Mouse (Mus musculus) spleen, adult 12 weeks (tissue): Measurements from ENCODE around the gene Mrpl22.
"Not testable (repeated sequence)": the region's sequence is repeated elsewhere in the genome, so short reads cannot be mapped to it uniquely, and the experiment has no call there.

ENCODE experiments used
- DNase-seq: peaks from one replicate; pipeline ENCODE4 v3.0.0; 2022; ENCODE audit warnings: low spot score

Gene Mrpl22

DNA sequence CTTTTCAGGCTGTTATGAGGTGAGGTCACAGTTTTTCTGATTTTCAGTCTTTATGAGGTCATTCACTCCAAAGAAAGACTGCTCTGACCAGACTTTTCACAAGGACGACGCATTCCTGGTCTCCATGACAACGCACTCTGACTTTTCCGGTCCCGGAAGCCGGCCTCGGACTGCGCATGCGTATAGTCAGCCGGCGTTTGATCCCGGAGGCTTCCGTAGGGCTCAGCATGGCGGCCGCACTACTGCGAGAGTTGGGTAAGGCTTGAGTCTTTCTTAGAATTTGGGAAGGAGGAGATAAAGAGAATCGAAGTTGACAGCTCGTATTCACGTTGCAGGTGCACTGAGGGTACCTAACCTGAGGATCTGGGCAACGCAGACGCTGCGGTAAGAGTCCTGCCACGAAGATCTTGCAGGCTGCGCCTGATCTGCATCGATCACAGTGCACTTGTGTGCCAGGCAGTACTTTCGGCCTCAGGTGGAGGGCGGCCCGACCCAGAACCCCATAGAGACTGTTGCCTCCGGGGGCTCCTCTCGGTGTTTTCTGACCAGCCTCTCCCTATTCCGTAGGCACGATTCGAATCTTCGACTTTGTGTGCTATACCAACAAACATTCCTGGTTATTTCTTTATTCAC is at the start of gene Mrpl22:
Gene Mrpl22 (plus strand): TSS at position 203 of the 633 bp plus-strand sequence.
- DNase-seq = peak; percentile 90

DNA sequence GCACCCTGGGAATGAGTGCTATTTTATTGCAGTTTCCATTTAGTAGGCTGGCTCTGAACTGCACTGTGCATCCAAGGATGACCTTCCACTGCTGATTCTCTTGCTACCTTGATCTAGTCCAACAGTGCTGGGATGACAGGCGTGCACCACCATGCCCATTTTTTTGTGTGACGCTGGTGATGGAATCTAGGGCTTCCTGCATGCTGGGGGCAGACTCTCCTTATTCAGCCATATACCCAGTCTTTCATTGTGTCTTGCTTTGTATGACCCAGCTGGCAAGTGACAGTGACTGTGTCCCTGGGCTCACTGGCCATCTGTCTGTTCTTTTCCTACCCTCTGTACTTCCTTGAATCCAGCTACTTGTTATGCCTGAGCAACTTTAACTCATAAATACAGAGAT is 47.8 kb upstream of the Mrpl22 start:
- DNase-seq = no peak

DNA sequence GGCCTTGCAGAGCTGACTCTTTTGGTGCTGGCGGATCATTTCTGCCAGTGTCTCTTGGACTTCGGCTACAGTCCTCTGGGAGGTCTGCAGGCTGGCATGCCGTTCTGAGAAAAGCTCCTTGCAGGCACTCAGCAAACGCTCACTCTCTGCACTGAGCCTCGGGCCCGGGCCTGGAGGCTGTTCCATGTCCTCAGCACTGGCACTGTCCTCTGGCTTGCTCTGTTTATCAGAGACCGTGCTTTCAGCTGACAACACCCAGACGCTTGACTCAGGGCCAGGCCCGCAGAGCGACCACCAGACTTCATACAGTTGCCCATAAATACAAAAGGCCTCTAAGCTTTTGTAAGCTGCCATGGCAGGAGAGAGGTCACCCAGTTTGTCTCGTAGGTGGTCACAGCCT is 46.4 kb upstream of the Mrpl22 start:
- DNase-seq = no peak

DNA sequence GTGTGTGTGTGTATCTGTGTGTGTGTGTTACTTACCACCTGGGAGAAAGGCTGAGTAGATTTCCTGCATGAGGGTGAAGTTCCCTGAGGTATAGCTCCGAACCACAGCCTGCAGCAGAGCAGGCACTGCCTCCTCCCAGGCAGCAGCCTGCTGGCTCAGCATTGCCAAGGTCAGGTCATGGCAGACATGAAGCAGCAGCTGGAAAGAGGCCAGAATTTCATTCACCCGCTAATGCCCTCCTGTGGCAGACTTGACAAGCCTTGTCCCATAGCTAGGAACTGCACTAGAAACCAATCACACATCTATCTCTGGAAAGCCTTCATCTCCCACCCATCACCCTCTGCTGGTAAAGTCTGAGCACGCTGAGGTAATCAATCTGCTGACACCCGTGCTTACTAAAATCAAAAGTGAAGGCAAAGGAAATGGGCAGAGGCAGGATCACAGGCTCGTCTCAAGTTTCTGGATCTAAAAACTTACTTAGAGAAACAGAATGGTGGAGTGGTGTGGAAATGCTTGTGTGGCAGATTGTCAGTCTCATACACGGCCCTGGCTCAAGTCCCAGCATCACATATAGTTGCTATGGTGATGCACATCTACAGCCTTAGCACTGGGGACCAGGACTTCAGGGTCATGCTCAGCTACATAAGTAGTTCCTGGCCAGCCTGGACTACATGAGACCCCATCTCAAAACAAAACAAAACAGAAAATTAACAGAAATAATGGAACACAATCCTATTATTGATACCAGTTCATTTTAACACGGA is 44.9 kb upstream of the Mrpl22 start:
- DNase-seq = no peak

DNA sequence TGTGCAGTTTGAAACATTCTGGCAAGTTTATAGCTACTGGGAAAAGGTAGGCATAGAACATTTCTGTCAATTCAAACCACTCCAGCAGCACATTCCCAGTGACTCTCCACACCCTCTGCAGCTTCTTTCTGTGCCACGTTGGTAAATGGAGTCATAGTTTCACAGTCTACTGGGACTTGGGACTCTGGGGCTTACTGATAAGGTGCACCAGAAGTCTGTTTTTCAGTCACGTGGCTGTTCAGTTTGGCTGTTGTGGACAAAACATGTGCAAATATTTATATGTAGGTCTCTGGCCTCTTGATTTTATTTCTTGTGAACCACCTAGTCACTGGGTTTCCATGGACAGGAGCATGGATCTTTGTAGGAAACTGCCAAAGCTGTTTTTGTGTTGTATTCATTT is 43.9 kb upstream of the Mrpl22 start:
- DNase-seq = peak; percentile 14

DNA sequence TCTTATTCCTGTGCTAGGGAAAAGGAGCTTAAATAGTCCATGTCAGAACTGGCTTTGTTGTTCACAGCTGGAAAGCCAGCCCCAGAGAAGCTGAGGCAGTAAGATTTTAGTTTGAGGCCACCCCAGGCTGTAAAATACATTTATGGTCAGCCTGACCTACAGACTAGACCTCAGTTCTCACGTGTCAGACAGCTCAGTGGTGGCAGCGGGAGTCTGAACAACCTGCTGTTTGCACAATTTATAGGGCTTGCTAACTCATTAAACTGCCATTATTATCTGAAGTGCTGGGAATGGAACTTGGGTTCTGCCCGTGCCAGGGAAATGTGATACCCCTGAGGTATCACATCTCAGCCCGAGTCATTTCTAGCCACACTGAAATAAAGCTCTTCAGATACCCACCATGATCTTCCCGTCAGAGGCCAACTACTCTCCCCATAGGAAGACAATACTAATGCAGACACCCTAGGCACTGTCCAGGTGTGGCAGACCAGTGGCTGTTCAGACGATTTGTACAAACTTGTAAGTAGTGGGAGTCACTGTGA is 42.1 kb upstream of the Mrpl22 start:
- no peak for DNase-seq

DNA sequence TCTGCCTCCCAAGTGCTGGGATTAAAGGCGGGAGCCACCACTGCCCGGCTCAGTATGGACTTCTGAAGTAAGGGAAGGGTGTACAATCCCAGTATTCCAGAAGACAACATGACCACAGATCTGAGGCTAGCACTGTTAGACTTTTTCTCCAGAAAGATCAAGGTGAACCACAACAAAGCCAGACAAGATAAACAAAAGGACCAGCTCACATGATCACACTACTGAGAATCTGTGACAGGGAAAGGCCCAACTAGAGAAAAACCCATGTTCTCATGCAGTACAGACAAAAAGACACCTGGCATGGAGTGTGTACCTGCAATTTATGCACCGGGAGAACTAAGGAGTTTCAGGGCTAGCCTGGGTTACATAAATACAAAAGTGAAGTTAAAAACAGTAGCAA is 39.4 kb upstream of the Mrpl22 start:
- no peak for DNase-seq

DNA sequence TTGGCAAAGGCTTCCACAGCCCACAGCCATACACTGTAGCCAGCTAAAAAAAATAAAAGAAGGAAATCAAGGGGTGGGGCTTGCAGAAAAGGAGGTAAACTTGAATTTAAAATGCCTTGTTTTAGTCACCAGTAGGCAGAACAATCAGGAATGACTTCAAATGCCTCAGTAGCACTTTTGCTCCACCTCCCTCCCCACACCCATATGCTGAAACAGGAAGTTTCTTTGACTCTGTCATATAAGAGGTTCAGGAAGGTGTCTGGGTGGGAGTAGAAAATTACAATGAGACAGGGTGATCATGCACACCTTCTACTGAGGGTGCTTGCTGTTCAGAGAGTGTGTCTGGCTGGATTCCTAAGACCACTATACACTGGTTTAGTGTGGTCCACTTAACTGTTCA is 36.6 kb upstream of the Mrpl22 start:
- no peak for DNase-seq

DNA sequence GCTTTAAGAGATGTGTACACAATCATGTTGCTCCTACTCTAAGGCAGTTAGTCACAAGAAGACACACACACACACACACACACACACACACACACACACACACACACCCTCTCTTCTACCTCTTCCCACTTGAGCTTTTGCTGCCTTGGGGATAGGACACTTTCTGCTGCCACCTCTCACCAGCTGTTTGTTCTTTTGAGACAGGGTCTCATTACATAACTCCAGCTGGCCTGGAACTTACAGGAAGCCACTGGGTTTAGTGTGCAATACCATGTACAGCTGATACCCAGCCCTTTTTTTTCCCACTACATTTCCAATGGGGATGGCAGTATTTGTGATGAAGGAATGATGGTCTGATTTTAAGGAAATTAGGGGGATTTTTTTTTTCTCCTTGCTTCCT is 36.2 kb upstream of the Mrpl22 start:
- DNase-seq = no peak

DNA sequence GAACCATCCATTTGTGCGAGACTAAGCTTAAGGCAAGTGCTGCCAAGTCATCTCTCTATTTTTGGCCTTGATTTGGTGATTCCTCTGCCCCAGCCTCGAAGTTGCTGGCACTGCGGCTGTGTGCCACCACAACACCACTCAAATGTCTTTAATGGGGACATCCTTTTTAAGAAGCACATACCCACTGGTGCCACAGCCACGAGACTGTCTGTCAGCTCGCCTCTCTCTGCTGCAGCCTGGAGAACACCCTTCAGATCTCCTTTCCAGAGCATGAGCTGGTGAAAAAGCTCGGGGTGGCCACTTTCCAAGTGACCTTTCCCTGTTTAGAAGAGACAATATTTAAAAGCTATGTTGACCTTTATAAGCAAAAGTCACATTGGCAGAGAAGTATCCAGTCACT is 34.8 kb upstream of the Mrpl22 start:
- no peak for DNase-seq

DNA sequence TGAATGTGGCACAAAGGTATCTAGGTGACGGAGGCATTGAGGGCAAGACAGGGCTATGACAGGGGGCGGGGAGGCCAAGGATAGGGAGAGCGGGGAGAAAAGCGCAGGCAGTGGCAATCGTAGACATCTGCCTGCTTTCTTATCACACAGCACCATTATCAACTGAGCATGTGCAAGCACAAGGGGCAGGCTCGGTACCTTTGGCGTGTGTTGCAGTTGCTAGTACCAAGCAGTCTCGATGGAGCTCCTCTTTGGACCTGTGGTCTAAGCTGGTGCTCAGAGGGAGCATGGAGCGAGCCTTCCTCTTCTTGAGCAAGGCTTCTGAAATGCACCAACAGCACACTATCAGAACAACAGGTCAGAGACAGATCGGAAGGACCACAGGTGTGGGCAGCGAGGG is 32.6 kb upstream of the Mrpl22 start:
- no peak for DNase-seq

DNA sequence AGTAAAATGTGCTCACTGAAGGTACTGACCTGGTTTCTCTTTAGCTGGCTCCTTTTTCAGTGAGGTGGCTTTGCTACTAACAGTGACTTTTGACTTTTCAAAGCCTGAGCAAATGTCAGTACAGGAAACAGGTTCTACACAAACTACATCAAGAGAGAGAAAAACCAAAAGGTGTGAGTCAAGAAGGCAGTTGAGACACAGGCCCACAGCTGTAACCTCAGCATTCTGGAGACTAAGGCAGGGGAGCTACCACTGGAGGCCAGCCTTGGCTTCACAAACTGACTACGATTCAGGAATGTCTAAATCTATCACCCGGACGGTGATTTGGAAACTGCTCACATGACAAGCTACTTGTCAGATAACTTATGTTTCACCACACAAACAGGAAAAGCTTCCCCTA is 32.0 kb upstream of the Mrpl22 start:
- no peak for DNase-seq

DNA sequence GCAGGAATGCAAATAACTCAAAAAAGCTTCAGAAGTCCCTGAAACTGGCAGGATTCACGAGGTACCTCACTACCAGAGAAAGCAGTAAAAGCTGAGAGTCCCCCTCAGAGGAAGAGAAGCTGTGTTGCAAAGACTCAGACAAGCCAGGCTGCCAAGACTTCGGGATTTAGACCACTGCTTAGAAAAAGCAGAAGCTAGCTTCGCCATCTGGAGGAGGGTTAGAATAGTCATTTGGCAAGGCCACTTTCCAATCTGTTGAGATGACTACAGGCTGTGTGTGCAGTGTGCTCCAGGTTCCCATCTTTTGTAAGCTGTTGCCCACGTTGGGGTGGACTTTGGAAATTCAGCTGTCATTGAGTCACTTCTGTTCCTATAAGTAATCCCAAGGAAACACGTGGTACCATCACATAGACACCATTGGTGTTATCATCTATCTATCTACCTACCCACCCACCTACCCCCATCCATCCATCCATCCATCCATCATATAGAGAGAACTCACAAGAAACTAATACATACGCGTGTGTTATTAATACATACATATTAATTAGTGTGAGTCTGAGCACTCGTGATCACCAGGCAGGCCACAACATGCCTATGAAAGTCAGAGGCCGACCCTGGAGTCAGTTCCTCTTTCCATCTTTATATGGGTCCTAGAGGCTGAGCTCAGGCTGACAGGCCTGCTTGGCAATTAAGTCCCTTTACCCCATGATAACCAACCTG is 27.6 kb upstream of the Mrpl22 start:
- DNase-seq = no peak

DNA sequence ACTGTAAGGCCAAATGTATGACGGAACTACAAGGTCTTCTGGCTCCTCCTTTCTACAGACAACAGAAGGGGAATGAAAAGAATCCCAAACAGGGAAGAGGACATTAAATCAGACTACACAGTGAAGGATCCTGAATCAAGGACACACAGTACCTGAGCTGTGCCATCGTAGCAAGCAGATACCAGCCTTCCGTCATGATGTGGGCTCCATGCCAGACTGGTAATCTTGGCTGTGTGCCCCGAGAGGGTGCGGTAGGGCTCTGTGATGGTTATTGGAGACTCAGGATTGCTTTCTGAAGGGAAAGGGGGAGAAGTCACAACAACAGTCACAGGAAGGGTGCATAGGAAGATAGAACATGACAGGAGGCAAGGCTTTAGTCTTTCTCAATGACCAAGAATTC is 25.2 kb upstream of the Mrpl22 start:
- peak; percentile 18 for DNase-seq

DNA sequence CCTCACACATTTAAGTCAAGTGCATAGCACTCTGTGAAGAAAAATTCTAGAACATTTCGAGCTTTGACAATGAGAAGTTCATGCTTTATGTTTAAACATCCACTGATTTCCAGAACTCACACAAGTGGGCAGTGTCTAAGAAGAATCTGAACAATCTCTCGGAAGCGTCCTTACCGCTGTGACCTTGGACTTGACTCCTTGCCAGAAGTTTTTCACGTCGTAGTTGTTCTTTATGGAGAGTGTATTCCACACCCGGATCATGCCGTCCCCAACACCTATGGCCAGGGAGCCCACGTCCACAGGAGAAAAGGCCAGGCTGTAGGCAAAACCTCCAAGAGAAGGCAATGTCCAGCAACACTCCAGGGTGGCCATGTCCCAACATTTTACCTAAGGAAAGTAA is 16.0 kb upstream of the Mrpl22 start:
- no peak for DNase-seq

DNA sequence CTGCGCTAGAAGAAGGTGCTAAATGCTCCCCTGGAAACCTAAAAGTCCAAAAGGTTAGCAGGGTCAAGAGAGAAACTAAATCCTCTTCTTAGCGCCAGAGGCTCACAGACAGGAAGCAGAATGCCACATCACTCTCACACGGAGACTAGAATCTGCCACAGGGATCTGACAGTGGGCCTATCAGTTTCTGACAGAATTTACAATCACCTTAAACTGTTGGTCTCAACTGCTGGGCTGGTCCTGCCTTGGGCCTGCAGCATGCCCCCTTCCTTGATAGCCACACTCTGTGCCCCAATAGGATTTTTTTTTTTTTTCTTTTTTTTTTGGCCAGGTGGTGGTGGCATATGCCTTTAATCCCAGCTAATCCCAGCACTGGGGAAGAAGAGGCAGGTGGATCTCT is 14.6 kb upstream of the Mrpl22 start:
- DNase-seq = no peak

DNA sequence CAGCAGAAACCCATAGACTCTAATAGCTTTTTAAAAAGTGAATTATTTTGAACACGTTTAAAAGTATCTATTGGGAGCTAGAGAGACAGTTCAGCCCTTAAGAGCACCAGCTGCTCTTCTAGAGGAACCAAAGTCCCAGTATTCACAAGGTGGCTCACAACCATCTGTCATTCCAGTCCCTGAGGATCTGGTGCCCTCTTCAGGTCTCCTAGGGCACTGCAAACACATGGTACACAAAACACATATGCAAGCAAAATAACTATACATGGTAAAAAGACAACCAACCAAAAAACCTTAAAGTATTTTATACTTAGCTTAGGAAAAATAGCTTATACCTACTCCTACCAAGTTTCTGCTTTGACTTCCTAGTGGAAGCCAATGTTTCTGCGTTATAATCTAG is 6.4 kb upstream of the Mrpl22 start:
- DNase-seq = no peak

DNA sequence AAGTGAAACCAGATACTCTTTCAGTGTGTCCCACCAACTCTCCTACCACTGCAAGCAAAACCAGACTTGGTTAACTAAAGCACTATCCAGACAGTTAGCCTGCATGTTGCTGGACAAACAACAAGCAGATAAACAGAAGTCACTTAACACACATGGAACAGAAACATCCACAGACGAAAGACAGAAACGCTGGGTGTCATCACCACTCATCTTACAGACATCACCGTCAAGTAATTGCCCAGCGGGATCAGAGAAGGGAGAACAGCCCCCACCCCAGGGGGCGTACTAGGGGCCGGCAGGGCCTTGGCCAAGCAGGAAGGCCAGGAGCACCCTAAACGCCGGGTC is 3.7 kb upstream of the Mrpl22 start:
- DNase-seq = no peak

DNA sequence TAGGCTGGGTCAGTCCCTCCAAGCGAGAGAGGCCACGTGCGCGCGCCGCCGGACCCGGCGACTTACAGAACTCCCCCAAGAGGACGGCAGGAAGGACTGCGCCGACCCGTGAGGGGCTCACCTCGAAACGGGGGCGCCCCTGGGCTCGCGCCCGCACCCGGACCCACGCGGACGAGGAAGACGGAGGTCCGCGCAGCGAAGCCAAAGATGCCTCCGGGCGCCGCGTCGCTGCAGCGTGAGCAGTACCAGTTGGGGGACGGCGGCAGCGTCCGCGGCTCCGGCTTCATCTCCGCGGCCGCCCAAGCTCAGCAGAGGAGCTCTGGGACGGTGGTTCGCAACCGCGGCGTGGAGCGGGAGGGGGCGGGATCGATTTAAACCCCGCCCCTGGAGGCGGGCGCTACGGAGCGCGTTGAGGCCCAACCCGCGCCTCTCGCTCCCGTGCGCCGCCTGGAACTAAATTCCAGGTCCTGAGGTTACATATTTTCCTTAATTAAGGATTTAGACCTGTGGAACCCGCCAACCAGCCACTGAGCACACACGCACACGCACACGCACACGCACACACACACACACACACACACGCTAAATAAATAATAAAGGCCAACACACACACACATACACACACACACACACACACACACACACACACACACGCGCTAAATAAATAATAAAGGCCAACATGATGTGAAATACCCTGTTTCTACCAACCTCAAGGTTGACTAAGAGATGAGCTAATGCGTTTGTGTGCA is 3.1 kb upstream of the Mrpl22 start, which contains the start of gene Gemin5:
Gene Gemin5 (minus strand): TSS at position 373 of the 749 bp plus-strand sequence.
- peak; percentile 77 for DNase-seq

DNA sequence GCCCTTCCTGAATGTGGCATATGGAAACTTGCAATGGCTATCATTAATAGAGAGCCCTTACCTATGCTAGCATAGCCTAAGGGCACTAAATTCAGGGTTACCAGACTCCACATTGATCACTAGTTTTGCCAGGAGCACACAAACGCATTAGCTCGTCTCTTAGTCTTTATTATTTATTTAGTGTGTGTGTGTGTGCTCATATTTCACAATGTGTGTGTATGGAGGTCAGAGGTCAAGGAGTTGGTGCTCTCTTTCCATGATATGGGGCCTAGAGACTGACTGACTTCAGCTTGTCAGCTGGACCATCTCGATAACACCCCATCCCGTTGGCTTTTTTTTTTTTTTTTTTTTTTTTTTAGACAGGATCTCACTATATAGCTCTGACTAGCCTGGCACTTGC is 1.8 kb upstream of the Mrpl22 start:
- DNase-seq = no peak

DNA sequence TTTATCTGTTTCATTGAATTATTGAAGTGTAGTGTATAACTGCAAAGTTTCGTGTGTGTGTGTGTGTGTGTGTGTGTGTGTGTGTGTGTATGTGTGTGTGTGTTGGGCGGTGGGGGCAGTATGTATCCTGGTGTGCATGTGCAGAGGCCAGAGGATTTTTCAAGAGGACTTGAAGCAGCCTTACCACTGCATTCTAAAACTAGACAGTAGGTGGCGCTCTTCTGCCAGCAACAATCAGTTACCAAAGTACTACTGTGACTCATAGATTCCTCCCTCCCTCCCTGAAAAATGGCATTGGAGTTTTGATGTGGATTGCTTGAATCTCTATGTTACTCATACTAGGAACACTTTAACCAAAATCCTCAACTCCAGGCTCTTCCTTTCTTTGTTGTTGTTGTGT is 8.1 kb downstream of the Mrpl22 start:
- peak; percentile 59 for DNase-seq

DNA sequence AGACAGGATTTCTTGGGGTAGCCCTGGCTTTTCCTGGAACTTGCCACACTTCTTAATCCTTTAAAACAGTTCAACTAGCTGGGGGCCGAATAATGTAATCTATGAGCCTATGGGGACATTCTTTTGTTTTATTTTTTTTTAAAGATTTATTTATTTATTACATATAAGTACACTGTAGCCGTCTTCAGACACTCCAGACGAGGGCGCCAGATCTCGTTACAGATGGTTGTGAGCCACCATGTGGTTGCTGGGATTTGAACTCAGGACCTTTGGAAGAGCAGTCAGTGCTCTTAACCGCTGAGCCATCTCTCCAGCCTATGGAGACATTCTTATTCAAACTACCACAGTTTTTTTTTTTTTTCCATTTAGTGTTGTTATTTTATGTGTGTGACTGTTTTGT is 8.5 kb downstream of the Mrpl22 start:
- DNase-seq = not testable (repeated sequence)
